Mouse (Mus musculus): ENCODE data around the gene Gpr137. TPM values are rescaled to one million over a fixed set of nuclear protein-coding genes. Genes with fewer than 3 reads are reported as not detected.
A peak's percentile ranks its signal among the peaks of the same experiment; 100 is the strongest.
"Not testable (repeated sequence)": the region's sequence is repeated elsewhere in the genome, so short reads cannot be mapped to it uniquely, and the experiment has no call there.

Gene Gpr137
- polyA plus RNA-seq, 1 experiment from 2014 or later, result 57.0 TPM

- H3K36me3 ChIP-seq, result peaks cover 34% of the 10 kb centered on the region
- no peak overlapping the region for H3K9ac ChIP-seq
- 95% methylated on average over 15 of the region's 15 CpGs for WGBS
- H3K4me3 ChIP-seq, result no peak overlapping the region
- H3K4me2 ChIP-seq, result no peak overlapping the region
- ATAC-seq (ENCODE audit: low read depth), result no peak
- peaks cover 33% of the 10 kb centered on the region for H3K4me1 ChIP-seq (replicated peaks)
- no peak overlapping the region for H3K27ac ChIP-seq (replicated peaks)
- H3K9me3 ChIP-seq, result no peaks in the 10 kb centered on the region
- no peaks in the 10 kb centered on the region for H3K27me3 ChIP-seq
Measured at GRCm38 (mm10) chr19:6912205-6912970, 29.9 kb downstream of the Gpr137 start.

DNA sequence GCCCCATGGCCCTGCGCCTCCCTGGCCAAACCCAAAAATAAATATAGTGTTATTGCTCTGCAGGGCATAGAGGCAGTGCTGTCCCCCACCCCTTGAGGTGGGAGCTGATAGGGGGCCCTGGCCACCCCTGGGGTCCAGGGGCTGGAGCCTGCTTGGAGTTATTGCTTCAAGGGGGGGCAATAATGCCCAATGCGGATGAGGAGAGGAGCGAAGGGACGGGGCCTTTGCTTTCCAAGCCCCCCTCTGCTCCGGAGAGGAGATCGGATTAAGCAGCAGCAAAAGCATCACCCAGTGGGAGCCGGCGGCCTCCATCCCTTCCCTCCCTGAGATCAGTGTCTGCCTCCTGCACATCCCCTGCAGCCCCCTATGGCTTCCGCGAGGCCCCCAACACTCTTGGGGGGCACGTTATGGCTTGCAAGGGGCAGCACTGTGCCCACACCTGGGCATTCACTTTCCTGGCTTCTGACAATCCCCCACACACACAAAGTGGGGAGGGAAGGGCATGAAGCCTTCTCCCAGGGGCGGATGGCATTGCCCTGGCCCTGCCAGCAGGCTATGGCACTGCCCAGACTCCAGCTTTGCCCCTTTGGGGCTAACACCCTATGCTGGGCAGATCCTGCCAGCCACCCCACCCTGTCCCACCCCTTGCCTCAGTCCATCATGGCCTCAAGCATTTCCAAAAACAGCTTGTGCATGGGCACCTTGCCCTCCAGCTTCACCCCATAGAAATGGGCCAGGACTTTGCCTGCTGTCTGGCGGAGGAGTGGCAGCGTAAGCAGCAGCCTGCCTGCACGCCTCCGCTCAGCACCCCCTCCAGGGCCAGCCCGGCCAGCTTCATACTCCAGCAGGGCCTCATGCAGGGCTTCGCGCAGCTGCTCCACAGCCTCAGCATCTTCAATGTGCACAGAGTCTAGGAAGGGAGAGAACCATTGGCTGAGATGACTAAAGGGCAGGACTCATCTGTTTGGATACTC lies 30.9 kb downstream of the Gpr137 start:
- peak overlapping the region; percentile 68 for H3K4me3 ChIP-seq
- 82% methylated on average over 19 of the region's 19 CpGs for WGBS
- peak overlapping the region; percentile 46 for H3K9ac ChIP-seq
- H3K36me3 ChIP-seq, result peaks cover 43% of the 10 kb centered on the region
- no peak for ATAC-seq (ENCODE audit: low read depth)
- H3K4me2 ChIP-seq, result peak overlapping the region; percentile 90
- peaks cover 37% of the 10 kb centered on the region for H3K4me1 ChIP-seq (replicated peaks)
- H3K9me3 ChIP-seq, result no peaks in the 10 kb centered on the region
- H3K27ac ChIP-seq (replicated peaks), result no peak overlapping the region
- no peaks in the 10 kb centered on the region for H3K27me3 ChIP-seq

- Histone ChIP-seq H3K9ac (peak overlapping the region; percentile 86), H3K27ac (replicated peaks) (peak overlapping the region; percentile 98), H3K4me1 (replicated peaks) (peaks cover 37% of the 10 kb centered on the region), H3K36me3 (peaks cover 54% of the 10 kb centered on the region), H3K4me2 (peak overlapping the region; percentile 90), H3K4me3 (peak overlapping the region; percentile 68)
- H3K9me3 ChIP-seq, H3K27me3 ChIP-seq: not testable (repeated sequence)
- ATAC-seq (ENCODE audit: low read depth), result peak; percentile 21
- under 1% methylated on average over 28 of the region's 30 CpGs for WGBS
Measured at GRCm38 (mm10) chr19:6910306-6910705, 32.0 kb downstream of the Gpr137 start.

- peak; percentile 94 for ATAC-seq (ENCODE audit: low read depth)
- H3K36me3 ChIP-seq, result peaks cover 60% of the 10 kb centered on the region
- no peaks in the 10 kb centered on the region for H3K9me3 ChIP-seq
- H3K27me3 ChIP-seq, result no peaks in the 10 kb centered on the region
- peak within 1 kb of the TSS; percentile 68 for H3K4me3 ChIP-seq
- peak within 1 kb of the TSS; percentile 86 for H3K9ac ChIP-seq
- under 1% methylated on average over 65 of the region's 65 CpGs for WGBS
- peak within 1 kb of the TSS; percentile 90 for H3K4me2 ChIP-seq
- peaks cover 37% of the 10 kb centered on the region for H3K4me1 ChIP-seq (replicated peaks)
- H3K27ac ChIP-seq (replicated peaks), result peak within 1 kb of the TSS; percentile 98
Measured at GRCm38 (mm10) chr19:6909507-6910289, 32.6 kb downstream of the Gpr137 start, which contains the start of the genes Trmt112 and Prdx5. Trmt112 (plus strand) TSS chr19:6909698. Prdx5 (minus strand) TSS chr19:6910106.

- Histone ChIP-seq H3K9me3 (no peaks in the 10 kb centered on the region), H3K9ac (peak overlapping the region; percentile 86), H3K27me3 (no peaks in the 10 kb centered on the region), H3K4me3 (peak overlapping the region; percentile 68), H3K27ac (replicated peaks) (peak overlapping the region; percentile 98), H3K36me3 (peaks cover 64% of the 10 kb centered on the region), H3K4me2 (peak overlapping the region; percentile 90), H3K4me1 (replicated peaks) (peaks cover 37% of the 10 kb centered on the region)
- 13% methylated on average over 11 of the region's 11 CpGs for WGBS
- ATAC-seq (ENCODE audit: low read depth), result no peak
Measured at GRCm38 (mm10) chr19:6909021-6909420, 33.3 kb downstream of the Gpr137 start.

GRCm38 (mm10) chr19:6907811-6908540 lies 34.3 kb downstream of the Gpr137 start:
- H3K9ac ChIP-seq, result peak overlapping the region; percentile 86
- H3K27me3 ChIP-seq, result no peaks in the 10 kb centered on the region
- peaks cover 37% of the 10 kb centered on the region for H3K4me1 ChIP-seq (replicated peaks)
- 90% methylated on average over 7 of the region's 7 CpGs for WGBS
- peak overlapping the region; percentile 68 for H3K4me3 ChIP-seq
- no peak overlapping the region for H3K27ac ChIP-seq (replicated peaks)
- peaks cover 56% of the 10 kb centered on the region for H3K36me3 ChIP-seq
- H3K4me2 ChIP-seq, result peak overlapping the region; percentile 90
- no peak for ATAC-seq (ENCODE audit: low read depth)
- no peaks in the 10 kb centered on the region for H3K9me3 ChIP-seq

DNA sequence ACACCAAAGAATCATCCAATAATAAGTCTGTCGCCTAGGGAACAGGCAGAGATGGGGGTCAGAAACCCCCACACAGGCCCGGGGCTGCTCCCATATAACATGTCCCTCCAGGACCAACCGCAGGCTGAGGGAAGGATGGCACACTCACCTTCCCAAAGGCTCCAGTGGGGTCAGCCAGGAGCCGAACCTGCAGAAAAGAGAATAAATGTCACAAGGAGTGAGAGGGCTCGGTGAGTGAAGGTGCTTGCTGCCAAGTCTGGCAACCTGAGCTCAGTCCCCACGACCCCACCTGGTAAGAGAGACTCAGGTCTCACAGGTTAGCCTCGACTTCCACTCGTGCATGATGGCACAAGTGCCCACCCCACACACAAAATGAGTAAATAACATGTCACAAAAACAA lies 35.2 kb downstream of the Gpr137 start:
- H3K9ac ChIP-seq, result no peak overlapping the region
- H3K4me2 ChIP-seq, result no peak overlapping the region
- 95% methylated on average over 8 of the region's 8 CpGs for WGBS
- no peak overlapping the region for H3K4me3 ChIP-seq
- H3K9me3 ChIP-seq, result no peaks in the 10 kb centered on the region
- peaks cover 47% of the 10 kb centered on the region for H3K36me3 ChIP-seq
- no peak overlapping the region for H3K27ac ChIP-seq (replicated peaks)
- H3K27me3 ChIP-seq, result no peaks in the 10 kb centered on the region
- H3K4me1 ChIP-seq (replicated peaks), result peaks cover 36% of the 10 kb centered on the region
- no peak for ATAC-seq (ENCODE audit: low read depth)

DNA sequence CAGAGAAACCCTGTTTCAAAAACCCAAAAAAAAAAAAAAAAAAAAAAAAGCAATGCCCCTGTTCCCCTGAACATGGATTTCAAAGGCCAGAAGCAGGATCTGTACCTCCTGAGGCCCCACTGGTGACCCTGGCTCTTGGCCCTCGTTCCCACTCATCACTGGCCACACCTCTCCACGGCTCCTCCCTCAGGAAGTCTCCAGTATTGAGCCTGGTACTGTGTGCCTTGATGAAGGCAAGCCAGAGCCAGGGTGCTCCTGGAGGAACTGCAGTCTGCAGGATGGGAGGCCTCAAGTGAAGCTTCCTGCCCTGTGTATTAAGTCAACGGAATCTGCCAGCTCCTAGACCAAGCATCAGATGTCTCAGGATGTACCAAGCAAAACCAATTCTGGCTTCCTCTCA lies 36.1 kb downstream of the Gpr137 start:
- H3K36me3 ChIP-seq, result peaks cover 38% of the 10 kb centered on the region
- peaks cover 27% of the 10 kb centered on the region for H3K4me1 ChIP-seq (replicated peaks)
- no peak overlapping the region for H3K4me2 ChIP-seq
- no peaks in the 10 kb centered on the region for H3K9me3 ChIP-seq
- no peak overlapping the region for H3K27ac ChIP-seq (replicated peaks)
- 85% methylated on average over 3 of the region's 3 CpGs for WGBS
- no peak overlapping the region for H3K9ac ChIP-seq
- ATAC-seq (ENCODE audit: low read depth), result no peak
- H3K4me3 ChIP-seq, result no peak overlapping the region
- H3K27me3 ChIP-seq, result no peaks in the 10 kb centered on the region

DNA sequence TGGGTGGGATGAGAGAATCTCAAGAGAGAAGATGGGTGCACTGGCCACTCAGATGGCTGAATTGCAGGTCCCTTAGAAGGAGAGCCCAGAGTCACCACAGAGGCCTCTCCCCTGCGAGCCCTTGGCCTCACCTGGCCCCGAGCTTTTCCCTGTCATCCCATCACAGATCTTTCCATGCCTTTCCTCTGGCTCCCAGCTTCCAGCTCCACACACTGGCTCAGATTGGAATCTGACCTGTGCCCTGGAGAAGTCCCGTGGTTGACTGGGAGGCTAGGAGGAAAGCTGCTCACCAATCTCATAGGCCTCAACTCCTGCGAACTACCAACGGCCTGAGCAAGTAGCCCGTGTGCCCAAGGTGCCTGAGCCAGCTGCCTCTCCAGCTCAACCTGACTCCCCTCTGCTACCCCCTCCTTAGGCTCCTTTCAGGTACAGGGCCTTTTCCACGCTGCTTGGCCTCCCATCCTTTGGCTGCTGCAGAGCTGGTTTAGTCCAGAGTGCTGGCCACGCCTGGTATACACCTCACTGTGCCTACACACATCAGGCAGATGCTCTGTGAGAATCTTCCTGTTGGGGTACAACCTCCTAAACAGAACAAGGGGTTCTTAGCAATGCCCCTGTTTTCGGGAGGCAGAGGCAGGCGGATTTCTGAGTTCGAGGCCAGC lies 36.7 kb downstream of the Gpr137 start:
- no peak overlapping the region for H3K27ac ChIP-seq (replicated peaks)
- H3K36me3 ChIP-seq, result peaks cover 35% of the 10 kb centered on the region
- H3K27me3 ChIP-seq, result no peaks in the 10 kb centered on the region
- no peak for ATAC-seq (ENCODE audit: low read depth)
- H3K4me2 ChIP-seq, result no peak overlapping the region
- H3K4me1 ChIP-seq (replicated peaks), result peaks cover 23% of the 10 kb centered on the region
- H3K9me3 ChIP-seq, result no peaks in the 10 kb centered on the region
- no peak overlapping the region for H3K4me3 ChIP-seq
- peak overlapping the region; percentile 8; the same call in 1 of the 2 replicates for H3K9ac ChIP-seq
- WGBS, result 91% methylated on average over 11 of the region's 11 CpGs

- Histone ChIP-seq H3K27ac (replicated peaks) (no peak overlapping the region), H3K9me3 (no peaks in the 10 kb centered on the region), H3K27me3 (no peaks in the 10 kb centered on the region), H3K9ac (no peak overlapping the region), H3K4me2 (no peak overlapping the region), H3K36me3 (peaks cover 35% of the 10 kb centered on the region), H3K4me1 (replicated peaks) (peaks cover 23% of the 10 kb centered on the region), H3K4me3 (no peak overlapping the region)
- ATAC-seq (ENCODE audit: low read depth), result no peak
- 87% methylated on average over 2 of the region's 2 CpGs for WGBS
Measured at GRCm38 (mm10) chr19:6904846-6905245, 37.4 kb downstream of the Gpr137 start.

- Histone ChIP-seq H3K4me2 (no peak overlapping the region), H3K27me3 (no peaks in the 10 kb centered on the region), H3K9ac (no peak overlapping the region), H3K9me3 (no peaks in the 10 kb centered on the region), H3K36me3 (peaks cover 35% of the 10 kb centered on the region), H3K27ac (replicated peaks) (no peak overlapping the region), H3K4me1 (replicated peaks) (peaks cover 11% of the 10 kb centered on the region), H3K4me3 (no peak overlapping the region)
- ATAC-seq (ENCODE audit: low read depth), result no peak
- WGBS, result 86% methylated on average over 1 of the region's 1 CpGs
Measured at GRCm38 (mm10) chr19:6903031-6903430, 39.2 kb downstream of the Gpr137 start.

Data from neural tube, embryonic 13.5 days (tissue).